Mouse (Mus musculus) liver, postnatal 0 days (tissue): ENCODE data around the gene Mrps27. TPM values are rescaled to one million over a fixed set of nuclear protein-coding genes. Genes with fewer than 3 reads are reported as not detected.

ENCODE experiments used
- ATAC-seq: fragments of 200-750 bp; cut with Nextera tagmentation; 2 replicates; pipeline ENCODE4 v1.8.0; 2017; ENCODE audit warnings: mild to moderate bottlenecking, moderate library complexity
- DNase-seq: peaks from one replicate; pipeline ENCODE4 v3.0.0-alpha.2; 2016
- H3K27ac ChIP-seq: fragments of 300-500 bp; sonication (generic); 2 replicates; pipeline ENCODE4 v1.5.1; 2014; ENCODE audit warnings: antibody characterized with exemption, moderate library complexity, mild to moderate bottlenecking, low read depth
- H3K27me3 ChIP-seq: fragments of 300-500 bp; sonication (generic); 2 replicates; pipeline ENCODE4 v1.6.1; 2014; ENCODE audit warnings: low read length, control low read depth, mixed read lengths; ENCODE audit not compliant: insufficient read depth
- H3K36me3 ChIP-seq: fragments of 300-500 bp; sonication (generic); replicated peaks from 2 replicates; pipeline ENCODE4 v1.6.1; 2014; ENCODE audit warnings: mild to moderate bottlenecking, control low read depth, low read length, moderate library complexity, mixed read lengths; ENCODE audit not compliant: insufficient read depth
- H3K4me1 ChIP-seq: fragments of 300-500 bp; sonication (generic); 2 replicates; pipeline ENCODE4 v1.6.1; 2014; ENCODE audit warnings: antibody characterized with exemption, mild to moderate bottlenecking, control low read depth; ENCODE audit not compliant: insufficient read depth
- H3K4me2 ChIP-seq: fragments of 300-500 bp; sonication (generic); 2 replicates; pipeline ENCODE4 v1.6.1; 2014; ENCODE audit warnings: low read depth, mild to moderate bottlenecking, low read length, moderate library complexity, mixed read lengths
- H3K4me3 ChIP-seq: fragments of 300-500 bp; sonication (generic); 2 replicates; pipeline ENCODE4 v1.5.1; 2014; ENCODE audit warnings: low read depth, low read length
- H3K9ac ChIP-seq: fragments of 300-500 bp; sonication (generic); replicated peaks from 2 replicates; pipeline ENCODE4 v1.6.1; 2014; ENCODE audit warnings: mild to moderate bottlenecking, moderate library complexity
- H3K9me3 ChIP-seq: fragments of 300-500 bp; sonication (generic); 2 replicates; pipeline ENCODE4 v1.6.1; 2016; ENCODE audit warnings: mild to moderate bottlenecking, control low read depth, low read length, mixed read lengths
- CTCF ChIP-seq: sonication (generic); IDR thresholded peaks from 2 replicates; pipeline ENCODE4 v1.5.1; 2016; ENCODE audit warnings: antibody characterized with exemption, low read depth
- EP300 ChIP-seq: IDR thresholded peaks from 2 replicates; pipeline ENCODE4 v1.6.1; 2016; ENCODE audit warnings: antibody characterized with exemption, low read depth, mild to moderate bottlenecking
- WGBS: fragments of 180-500 bp; shearing (Covaris S2); extraction: QIAGEN DNeasy Blood & Tissue Kit; methylation state at CpG from one replicate; pipeline ENCODE4 v1.1.7; 2014; ENCODE audit not compliant: insufficient replicate concordance; 5-methylcytosine and 5-hydroxymethylcytosine counted together
- polyA plus RNA-seq: library from polyadenylated mRNA; unstranded; fragments of >200 nt; fragmentation: Nextera tagmentation; extraction: Ambion mirVana; gene quantifications from 2 replicates; pipeline ENCODE4 v1.2.1, GENCODE M21; 2015

The Mrps27 gene
- polyA plus RNA-seq, 1 experiment from 2014 or later, result 16.6 TPM

GRCm38 (mm10) chr13:99369103-99369502 lies 24.5 kb downstream of the Mrps27 start:
- no peaks in the 10 kb centered on the region for H3K27me3 ChIP-seq
- no peaks in the 10 kb centered on the region for H3K9me3 ChIP-seq
- no peak overlapping the region for H3K4me2 ChIP-seq
- peaks cover 4% of the 10 kb centered on the region; the same call in 1 of the 2 replicates for H3K36me3 ChIP-seq
- no peak overlapping the region for H3K9ac ChIP-seq
- no peaks in the 10 kb centered on the region for H3K4me1 ChIP-seq
- TF ChIP-seq EP300, result no peak
- H3K4me3 ChIP-seq, result no peak overlapping the region
- DNase-seq, result no peak
- no peak overlapping the region for H3K27ac ChIP-seq
- ATAC-seq, result no peak
- WGBS, result 80% methylated on average over 12 of the region's 12 CpGs

GRCm38 (mm10) chr13:99371285-99371684 lies 26.7 kb downstream of the Mrps27 start:
- Histone ChIP-seq H3K4me1 (no peaks in the 10 kb centered on the region), H3K4me2 (no peak overlapping the region), H3K27me3 (no peaks in the 10 kb centered on the region), H3K36me3 (peaks cover 4% of the 10 kb centered on the region; the same call in 1 of the 2 replicates), H3K27ac (no peak overlapping the region), H3K9ac (no peak overlapping the region), H3K4me3 (no peak overlapping the region), H3K9me3 (no peaks in the 10 kb centered on the region)
- ATAC-seq (no peak), DNase-seq (no peak)
- 87% methylated on average over 5 of the region's 5 CpGs for WGBS
- no peak for TF ChIP-seq EP300
- TF ChIP-seq CTCF, result no peak

- no peak overlapping the region for H3K9ac ChIP-seq
- no peak overlapping the region for H3K4me2 ChIP-seq
- ATAC-seq, result no peak
- no peaks in the 10 kb centered on the region for H3K27me3 ChIP-seq
- 0 out of 2 replicates have a peak, but pooled peaks cover 2% of the 10 kb centered on the region for H3K36me3 ChIP-seq
- H3K4me1 ChIP-seq, result no peaks in the 10 kb centered on the region
- WGBS, result 75% methylated on average over 7 of the region's 7 CpGs
- DNase-seq, result no peak
- no peak overlapping the region for H3K4me3 ChIP-seq
- H3K27ac ChIP-seq, result no peak overlapping the region
- TF ChIP-seq EP300 (no peak), CTCF (no peak)
- H3K9me3 ChIP-seq, result no peaks in the 10 kb centered on the region
Observed at GRCm38 (mm10) chr13:99373684-99374083, 29.1 kb downstream of the Mrps27 start.

DNA sequence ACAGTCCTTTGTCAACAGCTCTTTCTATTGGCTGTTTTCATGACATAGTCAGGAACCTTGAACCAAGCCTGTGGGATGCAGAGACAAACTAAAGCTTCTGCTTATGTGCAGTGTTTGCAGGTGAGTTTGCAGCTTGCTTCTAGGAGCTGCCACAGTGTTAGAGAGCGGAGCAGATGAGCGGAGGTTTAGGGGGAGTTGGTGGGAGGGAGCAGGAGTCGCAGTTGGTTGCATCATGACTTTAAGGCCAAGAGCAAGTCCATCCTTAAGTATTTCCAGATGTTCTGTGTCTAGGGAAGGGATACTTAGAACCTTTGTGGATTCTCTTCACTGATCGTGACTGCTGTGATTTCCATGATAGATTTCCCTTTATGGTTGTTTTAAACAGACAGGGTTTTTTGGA lies 29.6 kb downstream of the Mrps27 start:
- no peak overlapping the region for H3K4me3 ChIP-seq
- H3K9me3 ChIP-seq, result no peaks in the 10 kb centered on the region
- H3K36me3 ChIP-seq, result 0 out of 2 replicates have a peak, but pooled peaks cover 2% of the 10 kb centered on the region
- no peak overlapping the region for H3K4me2 ChIP-seq
- no peaks in the 10 kb centered on the region for H3K4me1 ChIP-seq
- no peak overlapping the region for H3K27ac ChIP-seq
- WGBS, result 86% methylated on average over 4 of the region's 4 CpGs
- ATAC-seq, result no peak
- H3K27me3 ChIP-seq, result no peaks in the 10 kb centered on the region
- TF ChIP-seq CTCF (no peak), EP300 (no peak)
- H3K9ac ChIP-seq, result no peak overlapping the region
- DNase-seq, result no peak

- ATAC-seq (no peak), DNase-seq (peak; percentile 73)
- H3K36me3 ChIP-seq, result 0 out of 2 replicates have a peak, but pooled peaks cover 2% of the 10 kb centered on the region
- H3K4me1 ChIP-seq, result no peaks in the 10 kb centered on the region
- WGBS, result 42% methylated on average over 6 of the region's 6 CpGs
- no peaks in the 10 kb centered on the region for H3K9me3 ChIP-seq
- no peaks in the 10 kb centered on the region for H3K27me3 ChIP-seq
- no peak overlapping the region for H3K4me2 ChIP-seq
- H3K27ac ChIP-seq, result no peak overlapping the region
- TF ChIP-seq EP300 (no peak), CTCF (peak; percentile 88)
- no peak overlapping the region for H3K4me3 ChIP-seq
- H3K9ac ChIP-seq, result no peak overlapping the region
Observed at GRCm38 (mm10) chr13:99375550-99375949, 31.0 kb downstream of the Mrps27 start.

- WGBS, result 60% methylated on average over 6 of the region's 6 CpGs
- TF ChIP-seq EP300 (no peak), CTCF (no peak)
- no peak for DNase-seq
- Histone ChIP-seq H3K9ac (no peak overlapping the region), H3K4me1 (no peaks in the 10 kb centered on the region), H3K4me2 (no peak overlapping the region), H3K27ac (no peak overlapping the region), H3K9me3 (no peaks in the 10 kb centered on the region), H3K27me3 (no peaks in the 10 kb centered on the region), H3K36me3 (0 out of 2 replicates have a peak, but pooled peaks cover 1% of the 10 kb centered on the region), H3K4me3 (no peak overlapping the region)
- peak; percentile 71 for ATAC-seq
Observed at GRCm38 (mm10) chr13:99377055-99377454, 32.5 kb downstream of the Mrps27 start.

DNA sequence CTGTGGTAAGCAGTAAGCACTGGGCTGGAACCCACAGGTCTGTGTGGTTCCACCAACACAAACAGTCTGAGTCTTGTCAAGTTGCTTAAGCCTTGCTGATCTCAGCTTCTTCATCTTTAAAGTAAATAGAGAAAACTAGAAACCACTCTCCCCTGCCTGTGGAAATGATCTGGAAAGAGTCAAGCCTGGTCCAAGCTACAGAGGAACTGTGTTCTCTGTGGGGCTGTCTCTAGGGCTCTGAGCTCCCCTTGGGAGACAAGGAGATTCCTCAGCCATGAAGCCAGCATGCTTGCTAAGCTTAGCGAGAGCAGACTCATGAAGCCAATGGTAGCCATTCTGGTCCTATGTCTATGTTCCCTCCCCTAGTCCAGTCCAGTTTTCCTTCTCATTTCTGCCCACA lies 33.6 kb downstream of the Mrps27 start:
- Histone ChIP-seq H3K36me3 (no peaks in the 10 kb centered on the region), H3K4me3 (no peak overlapping the region), H3K9ac (no peak overlapping the region), H3K27me3 (no peaks in the 10 kb centered on the region), H3K4me2 (no peak overlapping the region), H3K27ac (no peak overlapping the region), H3K4me1 (no peaks in the 10 kb centered on the region), H3K9me3 (no peaks in the 10 kb centered on the region)
- ATAC-seq (no peak), DNase-seq (no peak)
- TF ChIP-seq CTCF, result no peak
- no peak for TF ChIP-seq EP300
- 88% methylated on average over 1 of the region's 1 CpGs for WGBS
